Mouse (Mus musculus) kidney, adult 8-10 months (tissue): Measurements from ENCODE around the gene Snap25.

Experiments used
- DNase-seq, 2 experiments: peaks; one replicate each; pipeline ENCODE4 v3.0.0; 2022

The Snap25 gene

GRCm38 (mm10) chr2:136713299-136713758, at the start of gene Snap25:
Gene Snap25, plus strand, starts transcription at chr2:136713453.
- no peak for DNase-seq

- no peak for DNase-seq
Observed at GRCm38 (mm10) chr2:136666951-136667350, 46.3 kb upstream of the Snap25 start.

- DNase-seq: no peak
Observed at GRCm38 (mm10) chr2:136669183-136669582, 44.1 kb upstream of the Snap25 start.

GRCm38 (mm10) chr2:136669665-136670064, 43.6 kb upstream of the Snap25 start:
- DNase-seq: no peak

GRCm38 (mm10) chr2:136670539-136671271, 42.5 kb upstream of the Snap25 start:
- no peak for DNase-seq

- DNase-seq: no peak
Observed at GRCm38 (mm10) chr2:136674077-136674757, 39.0 kb upstream of the Snap25 start.

GRCm38 (mm10) chr2:136676196-136676595, 37.1 kb upstream of the Snap25 start:
- no peak for DNase-seq

GRCm38 (mm10) chr2:136676918-136677445, 36.3 kb upstream of the Snap25 start:
- no peak for DNase-seq

GRCm38 (mm10) chr2:136678321-136679161, 34.7 kb upstream of the Snap25 start:
- peak; percentile 53 to 63 for DNase-seq

- DNase-seq: peak; percentile 59 to 74
Observed at GRCm38 (mm10) chr2:136679280-136680221, 33.7 kb upstream of the Snap25 start.

- peak in 1 of 2 experiments; percentile 10 for DNase-seq
Observed at GRCm38 (mm10) chr2:136682146-136682860, 30.9 kb upstream of the Snap25 start.

GRCm38 (mm10) chr2:136686195-136686594, 27.1 kb upstream of the Snap25 start:
- no peak for DNase-seq

GRCm38 (mm10) chr2:136687316-136687715, 25.9 kb upstream of the Snap25 start:
- no peak for DNase-seq

- no peak for DNase-seq
Observed at GRCm38 (mm10) chr2:136689476-136689875, 23.8 kb upstream of the Snap25 start.

GRCm38 (mm10) chr2:136691681-136692080, 21.6 kb upstream of the Snap25 start:
- DNase-seq: no peak

GRCm38 (mm10) chr2:136699429-136700227, 13.6 kb upstream of the Snap25 start:
- no peak for DNase-seq

- no peak for DNase-seq
Observed at GRCm38 (mm10) chr2:136703376-136703775, 9.9 kb upstream of the Snap25 start.

GRCm38 (mm10) chr2:136711155-136711554, 2.1 kb upstream of the Snap25 start:
- DNase-seq: no peak

- DNase-seq: no peak
Observed at GRCm38 (mm10) chr2:136711746-136712440, 1.4 kb upstream of the Snap25 start.
